Comparison of ENCODE assay signal across 11 mouse cellular contexts in genomic region chr16:39044381-39044780, GRCm38 (mm10).
"Had no signal": no experiment of that assay in that cellular context is flagged by ENCODE, and none has a peak within 500 bp of the region (broad histone marks: within the 10 kb centered on the region; RNA-seq: fewer than 3 reads in every experiment).

No protein-coding gene starts in this region.

- H3K36me3 ChIP-seq: limb, embryonic 10.5 days; liver, embryonic 15.5 days; midbrain, embryonic 13.5 days; neural tube, embryonic 13.5 days had no signal

- H3K4me2 ChIP-seq: liver, embryonic 11.5 days; liver, embryonic 15.5 days; midbrain, embryonic 13.5 days; neural tube, embryonic 13.5 days had no signal

- H3K9me3 ChIP-seq: limb, embryonic 10.5 days; liver, embryonic 15.5 days; midbrain, embryonic 13.5 days; neural tube, embryonic 13.5 days had no signal

- H3K27me3 ChIP-seq: liver, embryonic 15.5 days; midbrain, embryonic 13.5 days had no signal

- DNase-seq: kidney, postnatal 10 days; lung, adult 2 months; lung, postnatal 36 days; thymus, postnatal 4 days had no signal

- ATAC-seq: lung, postnatal 0 days; midbrain, embryonic 13.5 days had no signal

- H3K27ac ChIP-seq: limb, embryonic 10.5 days; liver, embryonic 15.5 days; midbrain, embryonic 13.5 days; neural tube, embryonic 13.5 days; stomach, postnatal 0 days had no signal

- H3K4me3 ChIP-seq: limb, embryonic 10.5 days; liver, embryonic 15.5 days; midbrain, embryonic 13.5 days; neural tube, embryonic 13.5 days had no signal

- H3K9ac ChIP-seq: liver, embryonic 15.5 days; midbrain, embryonic 13.5 days; neural tube, embryonic 13.5 days had no signal

- H3K4me1 ChIP-seq: limb, embryonic 10.5 days; liver, embryonic 15.5 days; neural tube, embryonic 13.5 days had no signal
